Mouse (Mus musculus) activated CD4-positive, CD25-positive, alpha-beta regulatory T cell, adult 4 months (primary cell): ENCODE data around the gene Gm20696. TPM values are rescaled to one million over a fixed set of nuclear protein-coding genes. Genes with fewer than 3 reads are reported as not detected.

ENCODE experiments used
- ATAC-seq: one replicate; pipeline ENCODE4 v1.8.0; 2017
- polyA plus RNA-seq, 2 experiments: library from polyadenylated mRNA; unstranded; fragments of 100-300 nt; shearing (Covaris generic); gene quantifications; one replicate each; pipeline ENCODE4 v1.2.1; 2017

The Gm20696 gene
- polyA plus RNA-seq, 2 experiments from 2014 or later, result 11.9 to 13.1 TPM

DNA sequence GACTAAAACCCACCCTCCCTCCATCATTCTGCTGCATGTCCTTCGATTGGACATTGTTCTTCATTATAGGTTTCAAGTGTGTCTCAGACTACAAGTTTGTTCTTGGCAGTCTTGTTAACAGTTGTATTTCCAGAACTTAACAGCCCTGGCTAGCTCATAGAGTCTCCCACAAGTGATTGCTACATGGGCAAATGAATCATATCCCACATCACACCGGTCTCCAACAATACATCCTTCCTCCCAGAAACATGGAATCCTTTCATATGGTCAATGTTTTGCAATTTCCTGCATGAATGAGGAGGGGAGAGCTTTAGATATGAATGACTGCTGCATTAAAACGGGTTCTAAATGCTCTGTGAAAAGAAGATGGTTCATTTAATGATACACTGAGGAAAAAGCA lies 322.8 kb downstream of the Gm20696 start:
- no peak for ATAC-seq

DNA sequence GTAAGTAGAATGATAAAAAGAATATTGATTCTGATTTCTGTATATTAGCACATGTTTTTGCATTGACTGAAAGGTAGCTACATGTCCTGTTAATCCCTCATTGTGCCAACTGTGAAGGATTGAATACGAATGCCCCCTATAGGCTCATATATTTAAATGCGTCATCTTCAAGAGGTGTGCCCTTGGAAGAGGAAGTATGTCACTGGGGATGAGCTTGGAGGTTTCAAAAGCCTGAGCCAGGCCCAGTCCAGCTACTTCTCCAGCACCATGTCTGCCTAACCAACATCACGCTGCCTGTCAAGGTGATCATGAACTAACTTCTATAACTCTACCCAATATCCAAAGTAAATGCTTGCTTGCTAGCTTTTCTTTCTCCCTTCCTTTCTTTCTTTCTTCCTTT lies 324.2 kb downstream of the Gm20696 start:
- ATAC-seq, result no peak

DNA sequence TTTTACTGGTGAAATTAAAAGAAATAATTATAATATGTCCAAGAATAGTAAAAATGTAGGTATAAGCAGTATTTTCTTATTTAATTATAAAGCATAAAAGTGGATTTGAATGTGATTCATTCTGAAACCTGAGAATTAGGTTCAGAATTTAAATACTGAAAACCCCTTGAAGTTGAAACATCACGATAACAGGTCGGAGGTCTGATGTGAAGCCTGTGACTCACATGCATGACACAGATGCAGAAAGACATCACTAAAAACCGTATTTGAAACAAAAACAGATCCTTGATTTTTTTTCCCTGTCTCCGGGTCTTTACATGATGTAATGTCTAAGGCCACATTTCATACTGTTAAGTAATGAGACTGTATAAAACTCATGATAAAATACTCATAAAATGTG lies 325.7 kb downstream of the Gm20696 start:
- ATAC-seq, result peak; percentile 68

DNA sequence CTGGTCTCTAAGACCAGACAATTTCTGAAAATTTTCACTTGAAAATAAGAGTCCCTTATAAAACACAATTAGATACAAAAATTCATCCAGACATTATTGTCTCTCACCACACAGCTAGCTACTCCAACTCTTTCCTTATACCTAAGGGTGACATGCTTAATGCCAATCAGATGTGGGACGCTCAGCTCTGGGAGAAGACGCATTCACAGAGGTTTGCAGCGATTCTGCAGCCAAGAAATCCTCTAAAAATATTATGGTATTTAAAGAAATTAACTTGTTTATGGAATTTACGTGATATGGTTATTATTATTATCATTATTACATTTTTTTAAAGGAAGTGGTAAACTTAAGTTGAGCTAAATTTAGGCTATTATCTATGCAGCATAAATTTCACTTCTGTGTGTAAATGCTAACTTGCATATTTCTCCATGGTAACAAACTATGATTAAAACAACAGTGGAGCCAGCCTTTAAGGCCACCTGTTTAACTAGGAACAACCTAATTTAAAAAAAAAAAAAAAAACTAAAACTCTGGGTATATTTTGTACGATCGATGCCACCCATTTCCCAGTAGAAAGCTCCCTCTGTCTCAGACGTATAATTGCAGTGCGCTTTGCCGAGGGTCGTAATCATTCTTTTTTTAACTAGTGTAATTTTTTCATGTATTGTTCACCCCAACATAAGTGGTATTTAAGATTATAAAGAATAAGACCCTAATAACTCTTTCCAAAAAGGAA lies 326.4 kb downstream of the Gm20696 start:
- ATAC-seq, result peak; percentile 17

DNA sequence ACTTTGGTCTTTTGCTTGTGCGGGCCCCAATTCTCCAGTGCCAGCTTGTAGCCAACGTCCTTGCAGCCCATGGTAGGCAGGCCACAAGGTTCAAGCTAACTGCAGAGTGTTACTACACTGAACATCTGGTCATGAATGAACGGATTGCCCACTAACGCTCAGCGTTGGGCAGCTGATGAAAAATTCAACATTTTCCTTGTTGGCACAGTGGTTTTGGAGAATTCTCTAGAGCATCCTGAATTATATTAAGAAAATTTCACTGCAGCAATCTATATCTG lies 327.3 kb downstream of the Gm20696 start:
- ATAC-seq, result no peak

DNA sequence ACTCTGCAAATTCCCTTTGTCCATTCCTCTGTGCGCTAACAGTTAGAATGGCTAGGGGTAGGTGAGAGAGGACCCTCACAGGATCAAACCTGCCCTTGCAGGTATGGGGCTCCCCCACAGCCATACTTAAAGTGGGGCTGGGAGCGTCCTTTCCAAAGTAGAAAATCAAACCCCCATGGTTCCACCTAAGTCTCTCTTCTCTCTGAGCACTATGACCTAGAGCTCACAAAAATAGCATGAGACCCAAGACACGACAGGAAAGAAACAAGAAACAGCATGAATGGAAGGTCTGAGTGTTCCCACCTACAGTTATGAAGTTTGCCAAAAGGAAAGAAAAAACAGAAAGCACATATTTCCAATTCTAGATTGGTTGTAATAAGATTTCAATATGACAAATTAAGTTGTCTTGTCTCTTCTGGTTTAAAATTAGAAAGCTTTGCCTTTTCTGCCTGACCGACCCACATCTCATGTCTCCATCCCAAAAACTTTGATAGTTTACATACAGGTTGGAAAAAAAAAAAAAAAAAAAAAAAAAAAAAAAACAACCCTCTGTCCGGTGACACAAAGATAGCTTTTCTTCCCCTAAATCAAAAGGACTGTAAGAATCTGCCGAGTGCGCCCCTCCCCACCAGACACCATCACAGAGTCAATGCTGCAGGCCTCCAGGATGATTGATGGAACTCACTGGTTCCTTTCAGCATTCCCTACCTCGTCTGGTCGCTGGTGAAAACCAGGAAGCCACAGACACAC lies 327.8 kb downstream of the Gm20696 start:
- no peak for ATAC-seq

DNA sequence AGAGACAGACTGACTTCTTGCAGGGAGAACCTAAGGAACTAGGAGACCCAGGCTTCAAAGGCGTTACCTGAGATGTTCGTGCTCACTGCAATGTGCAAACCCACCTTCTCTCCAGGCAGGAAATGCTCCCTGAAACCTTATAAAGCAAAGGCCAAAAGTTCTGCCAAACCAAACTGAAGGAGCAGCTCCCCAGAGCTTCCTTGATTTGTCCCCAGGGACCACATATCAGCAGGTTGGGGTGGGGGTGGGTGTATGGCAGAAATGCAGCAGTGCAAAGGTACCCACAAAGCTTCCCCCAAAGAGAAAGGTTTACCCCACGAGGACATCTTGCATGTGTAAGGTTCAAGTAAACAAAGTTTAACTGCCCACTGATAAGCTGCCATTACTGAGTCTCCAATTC lies 328.4 kb downstream of the Gm20696 start:
- ATAC-seq, result no peak

DNA sequence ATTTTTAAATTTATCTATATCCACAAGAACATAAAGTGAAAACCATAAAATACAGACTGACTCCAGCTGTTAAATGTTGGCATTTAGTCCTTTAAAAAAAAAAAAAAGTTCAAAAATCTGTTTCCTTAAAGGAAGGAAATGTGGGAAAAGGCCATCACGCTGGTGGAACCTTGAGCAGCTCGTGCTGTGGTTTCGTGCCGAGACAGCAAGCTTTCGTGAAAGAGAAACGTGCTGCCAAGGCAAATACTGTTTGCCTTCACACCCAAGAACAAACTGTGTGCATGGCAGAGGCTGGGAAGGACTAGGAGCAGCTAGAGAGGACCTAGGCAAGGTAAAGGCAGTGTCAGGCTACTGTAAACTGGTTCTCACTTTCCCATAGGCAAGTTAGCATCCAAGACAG lies 329.0 kb downstream of the Gm20696 start:
- no peak for ATAC-seq

DNA sequence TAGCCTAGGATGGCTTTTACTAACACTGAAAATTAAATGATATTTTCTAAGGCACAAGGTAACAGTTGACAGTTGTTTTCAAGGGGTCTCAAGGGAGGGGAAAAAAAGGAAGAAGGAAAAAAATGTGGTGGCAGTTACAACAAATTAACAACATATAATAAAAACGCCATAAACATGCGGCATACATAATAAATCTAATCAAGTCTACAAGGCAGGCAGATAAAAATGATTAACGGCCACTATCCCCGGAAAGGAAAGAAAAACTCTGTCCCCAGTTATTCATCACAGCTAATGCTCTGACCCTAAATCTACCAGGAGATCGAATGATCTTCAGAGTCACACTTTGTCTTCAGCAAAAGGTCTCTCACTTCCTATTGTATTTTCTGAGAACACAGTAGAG lies 330.4 kb downstream of the Gm20696 start:
- ATAC-seq, result no peak

DNA sequence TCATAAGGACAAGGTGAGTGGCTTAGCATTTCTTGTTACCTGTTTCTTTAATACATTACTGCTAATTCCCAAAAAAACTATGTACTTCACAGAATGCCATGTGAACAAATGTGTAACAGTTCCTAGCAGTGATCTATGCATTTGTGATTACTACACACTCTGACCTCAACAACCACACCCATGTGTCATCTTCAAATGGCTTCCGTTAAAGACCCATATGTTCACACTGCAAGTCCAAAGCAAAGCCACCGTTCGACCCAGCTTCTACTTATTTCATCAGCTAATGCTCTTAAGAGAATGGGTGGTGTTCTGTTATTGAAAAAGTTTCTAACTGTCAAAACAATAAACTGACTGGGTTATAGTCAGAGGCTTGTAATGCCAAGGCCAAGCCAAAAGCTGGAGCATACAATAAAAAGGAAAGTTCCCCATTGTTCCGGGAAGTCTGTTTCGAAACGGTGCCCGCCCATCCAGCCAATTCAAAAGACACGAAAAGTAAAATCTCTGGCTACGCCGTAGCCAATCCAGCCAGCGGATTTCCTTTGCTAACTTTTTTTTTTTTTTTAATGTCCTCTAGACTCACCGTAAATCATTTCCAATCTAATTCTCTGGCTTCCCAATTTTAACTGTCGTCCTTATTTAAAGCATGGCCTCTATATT lies 331.3 kb downstream of the Gm20696 start:
- ATAC-seq, result peak; percentile 38

DNA sequence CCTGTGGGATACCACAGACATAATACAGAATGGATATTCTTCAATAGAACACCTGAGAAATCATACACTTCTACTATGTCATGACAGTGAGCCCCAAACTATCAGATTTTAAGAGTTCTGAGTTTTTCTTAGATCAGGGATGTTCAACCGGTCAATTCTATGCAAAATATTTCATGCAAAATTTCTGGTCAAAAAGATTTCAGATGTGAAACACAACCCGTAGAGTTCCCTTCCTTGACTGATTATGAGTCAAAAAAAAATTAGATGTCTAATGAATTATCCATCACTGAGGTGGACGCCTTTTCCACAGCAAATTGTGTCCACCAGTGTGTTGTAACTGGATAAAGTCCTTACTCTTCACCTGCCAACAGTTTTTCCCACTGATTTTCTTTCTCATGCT lies 332.3 kb downstream of the Gm20696 start:
- ATAC-seq, result no peak

DNA sequence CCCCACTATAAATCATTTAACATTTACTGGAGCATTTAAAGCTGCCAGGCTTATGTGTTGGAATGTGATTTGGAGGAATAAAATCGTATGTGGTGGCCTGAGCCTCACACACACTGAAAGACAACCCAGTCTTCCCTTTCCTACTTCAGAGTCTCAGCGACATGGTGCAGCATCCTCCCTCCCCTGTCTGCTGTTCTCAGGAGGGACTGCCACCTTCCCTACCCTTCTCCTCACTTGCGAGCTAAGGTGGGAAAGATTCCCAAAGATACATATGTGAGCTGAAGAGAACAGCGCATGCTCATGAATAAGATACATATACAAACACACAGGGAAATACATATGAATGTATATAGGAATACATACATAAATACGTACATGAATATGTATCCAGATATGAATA lies 333.5 kb downstream of the Gm20696 start:
- no peak for ATAC-seq

DNA sequence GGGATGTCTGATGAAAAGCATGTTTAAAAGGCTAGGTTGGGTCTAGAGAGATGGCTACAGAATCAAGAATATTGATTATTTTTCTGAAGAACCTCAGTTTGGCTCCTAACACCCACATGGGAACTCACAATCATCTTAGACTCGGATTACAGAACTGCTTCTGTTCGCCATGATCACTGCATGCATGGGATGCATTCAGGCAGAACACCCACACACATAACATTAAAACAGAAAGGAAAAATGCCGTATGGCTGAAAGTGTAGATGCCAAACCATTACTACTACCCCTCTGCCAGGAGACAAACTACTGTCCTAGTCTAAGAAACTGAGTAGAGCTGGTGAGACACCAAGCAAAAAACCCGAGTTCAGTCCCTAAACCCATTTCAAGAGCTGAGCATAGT lies 336.4 kb downstream of the Gm20696 start:
- no peak for ATAC-seq

DNA sequence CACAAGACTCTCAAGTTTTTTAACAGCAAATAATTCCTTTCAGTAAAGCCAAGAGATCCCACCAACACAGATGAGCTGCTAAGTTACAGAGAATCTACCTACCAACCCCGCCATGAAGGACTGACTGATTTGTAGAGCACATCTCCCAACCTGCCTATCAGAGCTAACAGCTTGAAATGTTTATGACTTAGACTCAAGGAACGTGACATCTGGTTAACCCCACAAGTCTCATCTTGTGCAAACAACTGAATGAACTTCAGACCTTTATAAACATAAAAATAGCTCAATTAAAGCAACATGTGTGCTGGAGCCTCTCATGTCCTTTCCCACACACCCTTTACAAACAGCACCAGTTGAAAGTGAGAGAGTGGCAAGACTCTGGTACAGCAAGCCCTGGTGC lies 338.0 kb downstream of the Gm20696 start:
- ATAC-seq, result peak; percentile 23

DNA sequence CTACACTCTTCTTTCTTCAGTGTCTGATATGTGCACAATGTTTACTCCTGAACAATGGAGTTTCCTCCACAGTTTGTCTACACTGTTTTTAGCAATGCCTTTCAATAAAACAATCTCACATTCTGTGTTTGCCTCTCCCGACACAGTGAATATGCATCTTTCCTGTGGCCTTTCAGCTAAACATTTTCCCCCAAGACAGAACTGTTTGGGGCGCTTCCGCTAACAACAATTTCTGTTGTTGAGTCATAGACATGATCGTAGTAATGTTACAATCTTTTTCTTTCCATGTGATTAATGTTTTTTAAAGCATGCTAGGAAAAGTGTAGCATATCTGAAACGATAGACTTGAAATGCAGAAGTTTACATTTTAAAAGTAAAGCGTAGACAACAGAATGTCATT lies 338.5 kb downstream of the Gm20696 start:
- ATAC-seq, result no peak

DNA sequence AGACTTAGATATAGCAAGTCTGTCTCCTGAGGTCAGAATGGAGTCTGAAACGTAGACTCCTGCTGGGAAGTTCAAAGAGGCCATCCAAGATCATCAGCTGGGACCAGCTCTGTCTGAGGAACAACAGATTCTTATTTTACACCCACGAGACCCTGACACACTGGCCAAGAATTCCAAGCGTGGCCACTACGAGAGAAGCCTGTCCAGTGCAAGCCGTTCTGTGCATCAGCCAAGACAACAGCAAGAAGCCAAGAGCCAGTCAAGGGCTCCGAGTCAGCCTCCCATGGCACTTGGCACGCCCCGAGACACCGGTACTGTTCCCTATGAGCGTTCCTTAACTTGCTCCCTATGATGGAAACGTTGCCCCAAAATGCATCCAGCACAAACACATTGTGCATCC lies 338.9 kb downstream of the Gm20696 start:
- no peak for ATAC-seq

DNA sequence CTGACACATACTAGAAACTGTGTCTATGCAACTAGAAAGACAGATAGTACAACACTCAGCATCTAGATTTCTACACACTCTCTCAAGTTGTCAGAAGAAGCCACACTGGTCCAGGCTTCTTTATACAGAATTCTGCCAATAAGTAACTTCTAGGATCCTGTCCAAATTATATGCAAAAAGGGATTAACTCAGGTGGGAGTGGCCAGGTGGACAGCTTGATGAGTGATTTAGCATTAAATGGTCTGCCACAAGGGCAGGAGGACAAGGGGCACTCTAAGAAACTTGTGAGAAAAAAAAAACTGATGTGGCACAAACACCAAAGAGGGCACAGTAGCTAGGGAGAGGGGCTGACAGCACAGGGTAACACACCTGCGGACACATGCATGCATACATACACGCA lies 340.7 kb downstream of the Gm20696 start:
- no peak for ATAC-seq

DNA sequence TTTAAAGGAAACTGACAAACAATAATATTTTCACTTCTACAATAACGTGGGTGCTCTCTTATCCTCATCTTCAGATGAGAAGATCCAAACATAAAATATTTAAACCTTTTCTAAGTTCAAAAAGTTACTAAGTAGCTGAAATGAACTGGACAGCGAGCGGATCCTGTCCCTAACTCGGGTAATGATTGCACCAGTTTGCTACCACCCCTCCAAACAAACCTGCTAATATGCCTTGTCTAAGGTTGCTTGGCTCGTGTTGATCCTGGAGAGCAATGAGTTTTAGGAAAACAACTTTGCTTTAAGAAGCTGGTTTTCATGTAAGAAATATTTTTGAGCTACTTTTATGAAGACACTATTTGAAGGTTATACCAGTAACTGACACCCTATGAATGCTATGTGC lies 341.1 kb downstream of the Gm20696 start:
- no peak for ATAC-seq

DNA sequence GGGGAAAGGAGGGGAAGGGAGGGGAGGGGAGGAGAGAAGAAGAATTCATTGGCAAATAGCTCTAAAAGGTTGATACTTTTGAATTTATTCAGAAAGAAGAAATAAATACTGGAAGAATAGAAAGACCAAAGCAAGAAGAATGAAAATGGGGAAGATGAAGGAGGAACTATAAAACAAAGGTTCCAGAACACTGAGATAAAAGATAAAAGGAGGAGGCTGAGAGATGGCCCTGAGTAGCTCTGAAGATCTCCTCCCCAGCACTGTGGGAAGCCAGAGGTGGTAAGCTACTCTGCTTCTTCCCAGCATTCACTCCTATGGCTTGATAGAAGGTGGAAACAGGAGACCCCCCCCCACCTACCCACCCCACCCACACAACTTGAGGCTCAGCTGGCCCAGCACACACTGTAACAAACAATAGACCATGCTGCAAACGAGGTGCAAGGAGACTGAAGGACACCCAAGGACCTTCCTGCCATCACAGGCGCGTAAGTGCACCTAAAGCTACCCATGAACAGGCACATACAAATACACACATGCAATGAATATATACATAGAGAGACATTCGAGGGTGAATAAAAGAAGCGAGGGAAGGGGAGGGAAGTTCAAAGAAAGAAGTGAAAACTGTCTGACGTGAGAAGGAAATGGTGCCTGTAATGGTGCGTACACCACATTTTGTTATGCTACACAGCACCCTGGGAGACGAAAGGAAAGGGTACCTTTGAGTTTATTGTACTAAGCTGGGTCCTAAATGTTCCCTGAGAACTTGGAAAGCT lies 344.3 kb downstream of the Gm20696 start:
- ATAC-seq, result no peak

DNA sequence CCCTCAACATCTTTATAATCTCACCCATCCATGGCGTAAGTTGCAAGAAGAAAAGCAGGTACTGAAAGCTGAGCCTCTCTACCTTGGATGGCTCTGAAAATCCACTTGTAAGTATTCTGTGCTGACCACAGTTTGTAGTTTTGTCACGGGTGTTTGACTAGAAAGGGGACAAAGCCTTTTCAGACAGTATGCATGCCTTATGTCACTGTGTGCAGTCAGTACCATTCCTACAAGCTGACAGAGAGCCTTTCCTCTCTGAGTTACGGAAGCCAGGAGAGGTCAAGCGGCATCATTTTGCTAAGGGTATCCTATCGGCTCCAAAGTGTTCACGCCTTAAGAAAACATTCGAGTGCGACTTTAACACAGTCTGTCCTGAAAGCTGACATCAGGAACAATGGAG lies 346.2 kb downstream of the Gm20696 start:
- no peak for ATAC-seq

DNA sequence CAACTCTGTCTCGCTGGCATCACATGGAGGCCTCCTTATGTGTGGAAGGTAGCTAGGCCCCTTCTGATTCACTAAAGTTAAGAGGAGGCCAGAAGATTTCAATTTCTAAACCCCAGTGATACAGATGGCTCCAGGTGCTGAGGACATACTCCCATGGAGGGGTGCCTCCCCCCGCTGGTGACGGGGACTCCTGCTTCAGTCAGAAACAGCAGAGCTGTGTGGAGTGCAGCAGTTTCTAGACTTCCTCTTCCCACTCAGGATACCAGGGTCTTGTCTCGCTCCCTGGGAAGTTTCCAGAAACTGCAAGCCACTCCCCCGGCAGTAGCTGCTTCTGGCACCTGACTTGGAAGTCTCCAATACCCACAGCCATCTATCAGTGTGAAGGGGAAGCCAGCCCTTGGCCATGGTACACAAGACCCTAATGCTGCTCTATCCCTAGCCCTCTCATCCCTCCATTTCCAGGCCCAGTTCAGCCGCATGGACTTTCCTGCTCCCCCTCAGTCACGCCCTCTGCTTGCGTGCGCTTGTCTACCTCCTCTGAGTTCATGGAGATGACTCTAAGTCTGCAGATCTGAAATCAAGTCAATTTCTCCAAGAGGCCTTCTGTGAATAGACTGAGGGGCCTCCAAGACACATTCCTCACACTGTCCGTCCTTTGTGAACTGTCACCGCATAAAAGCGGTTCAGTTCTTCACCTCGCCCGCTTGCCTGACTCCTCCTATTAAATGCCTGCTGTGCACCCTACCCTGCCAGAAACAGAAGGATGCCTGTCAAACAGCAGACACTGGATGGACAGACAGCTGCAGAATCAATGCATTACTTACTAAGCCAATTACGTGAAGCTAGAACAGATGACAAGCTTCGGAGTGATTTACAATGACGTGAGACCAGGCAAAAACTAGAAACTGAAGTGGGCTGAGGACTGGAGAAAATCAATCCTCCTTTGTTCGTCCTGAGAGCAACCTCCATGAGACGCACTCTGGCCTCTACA lies 346.9 kb downstream of the Gm20696 start:
- ATAC-seq, result no peak

DNA sequence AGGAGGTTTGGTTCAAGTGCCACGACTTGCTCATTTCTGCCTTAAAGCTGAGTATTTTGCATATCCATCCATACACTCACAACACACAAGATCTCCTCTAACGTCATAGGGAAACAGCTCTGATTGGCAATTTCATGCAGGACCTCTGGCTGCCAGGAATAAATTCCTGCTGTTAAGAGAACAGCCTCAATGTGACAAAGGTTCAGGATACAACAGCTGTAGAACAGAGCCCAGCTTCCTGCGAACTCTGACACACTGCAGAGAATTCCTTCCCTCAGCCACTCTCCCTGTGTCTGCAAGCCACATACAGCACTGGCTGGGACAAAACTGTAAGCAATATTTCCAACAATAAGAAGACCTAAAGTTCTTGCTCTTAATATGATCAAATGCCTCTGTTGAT lies 351.9 kb downstream of the Gm20696 start:
- no peak for ATAC-seq
